In genomic region chr6:43266356-43266755, GRCm38 (mm10) we compare ENCODE assay signal across 8 mouse cellular contexts. TPM values are rescaled to one million over a fixed set of nuclear protein-coding genes. Genes with fewer than 3 reads are reported as not detected.
DNase-seq lines count a peak whose midpoint lies in the region; ATAC-seq lines count a peak whose summit lies in the region.
"Had no signal": no experiment of that assay in that cellular context is flagged by ENCODE, and none has a peak within 500 bp of the region (broad histone marks: within the 10 kb centered on the region; RNA-seq: fewer than 3 reads in every experiment).

No protein-coding gene starts in this region.

- DNase-seq in adipocyte (ENCODE audit: low spot score): peak; percentile 56
- peak; percentile 47 for DNase-seq in embryonic facial prominence, embryonic 11.5 days (ENCODE audit: low spot score)
- peak; percentile 27 to 28 for DNase-seq in heart, postnatal 36 days
- DNase-seq in kidney, postnatal 4 days: peak; percentile 60 to 74
- no peak for DNase-seq in midbrain, embryonic 11.5 days (ENCODE audit: low spot score, missing footprints)
- DNase-seq in thymus, postnatal 36 days: peak; percentile 14 to 20
- DNase-seq in layer of hippocampus, postnatal 10 days (ENCODE audit: low spot score in 2 of 2): no peak

- intact Hi-C loops in heart, postnatal 36 days (cut with DNase I): no loop called here

- 2% methylated on average over 8 of the region's 8 CpGs for WGBS in embryonic facial prominence, embryonic 11.5 days
- WGBS in midbrain, embryonic 11.5 days: 5% methylated on average over 8 of the region's 8 CpGs

- H3K36me3 ChIP-seq in embryonic facial prominence, embryonic 11.5 days (replicated peaks; ENCODE audit: control insufficient read depth, insufficient read depth, low read depth, low read length): no peaks in the 10 kb centered on the region
- H3K36me3 ChIP-seq in midbrain, embryonic 11.5 days (ENCODE audit: control insufficient read depth, insufficient read depth, low read length): no peaks in the 10 kb centered on the region

- H3K27me3 ChIP-seq in embryonic facial prominence, embryonic 11.5 days (ENCODE audit: control insufficient read depth, insufficient read depth, low read length): no peaks in the 10 kb centered on the region
- peaks cover 22% of the 10 kb centered on the region for H3K27me3 ChIP-seq in midbrain, embryonic 11.5 days (ENCODE audit: control insufficient read depth, insufficient read depth, low read length)

- no peaks in the 10 kb centered on the region for H3K9me3 ChIP-seq in embryonic facial prominence, embryonic 11.5 days (replicated peaks; ENCODE audit: control insufficient read depth, low read length)
- no peaks in the 10 kb centered on the region for H3K9me3 ChIP-seq in midbrain, embryonic 11.5 days (ENCODE audit: control insufficient read depth, low read length)

- H3K4me2 ChIP-seq in embryonic facial prominence, embryonic 11.5 days (ENCODE audit: low read depth, low read length): peak overlapping the region; percentile 88
- peak overlapping the region; percentile 79 for H3K4me2 ChIP-seq in midbrain, embryonic 11.5 days

- 0 out of 2 replicates have a peak, but pooled peaks have one; percentile 11 for ATAC-seq in embryonic facial prominence, embryonic 11.5 days (replicated peaks; ENCODE audit: insufficient number of reproducible peaks, low FRiP score, low TSS enrichment, low read depth)
- ATAC-seq in midbrain, embryonic 11.5 days (ENCODE audit: low FRiP score): peak; percentile 18

- H3K4me3 ChIP-seq in embryonic facial prominence, embryonic 11.5 days (ENCODE audit: low read depth, low read length): peak overlapping the region; percentile 61
- peak overlapping the region; percentile 48; the same call in 1 of the 2 replicates for H3K4me3 ChIP-seq in midbrain, embryonic 11.5 days (ENCODE audit: low read depth, low read length)

- H3K27ac ChIP-seq in embryonic facial prominence, embryonic 11.5 days (replicated peaks; ENCODE audit: low read depth, low read length): no peak overlapping the region
- no peak overlapping the region for H3K27ac ChIP-seq in midbrain, embryonic 11.5 days (ENCODE audit: low read depth, low read length)

- no peak overlapping the region; the same call in 1 of the 2 replicates for H3K9ac ChIP-seq in embryonic facial prominence, embryonic 11.5 days (replicated peaks; ENCODE audit: low read length)
- H3K9ac ChIP-seq in midbrain, embryonic 11.5 days (ENCODE audit: low read length): peak overlapping the region; percentile 61; the same call in 1 of the 2 replicates

- H3K4me1 ChIP-seq in embryonic facial prominence, embryonic 11.5 days (ENCODE audit: control insufficient read depth, insufficient read depth, low read length): no peaks in the 10 kb centered on the region
- peaks cover 6% of the 10 kb centered on the region for H3K4me1 ChIP-seq in midbrain, embryonic 11.5 days (ENCODE audit: control insufficient read depth, insufficient read depth, low read length)

RNA-seq across cellular contexts. Expression of gene Arhgef5, which starts 1.0 kb away (rescaled TPM):
- 4.5 and 5.7 TPM in 2 replicates for polyA plus RNA-seq in embryonic facial prominence, embryonic 11.5 days (2014; fragmentation: Nextera tagmentation; extraction: Ambion mirVana)
- 10 to 100 TPM; 14.0 to 14.1 TPM for total RNA-seq in heart, postnatal 36 days (2021)
- 2.7 and 2.8 TPM in 2 replicates for polyA plus RNA-seq in midbrain, embryonic 11.5 days (2014; fragmentation: Nextera tagmentation; extraction: Ambion mirVana)
- total RNA-seq in layer of hippocampus, postnatal 10 days (2021): 1 to 10 TPM; 4.6 to 4.9 TPM

RNA-seq across cellular contexts. Expression of gene Olfr47, which starts 35.0 kb away (rescaled TPM):
- not detected in 2 replicates for polyA plus RNA-seq in embryonic facial prominence, embryonic 11.5 days (2014; fragmentation: Nextera tagmentation; extraction: Ambion mirVana)
- not detected for total RNA-seq in heart, postnatal 36 days (2021)
- not detected in 2 replicates for polyA plus RNA-seq in midbrain, embryonic 11.5 days (2014; fragmentation: Nextera tagmentation; extraction: Ambion mirVana)
- not detected for total RNA-seq in layer of hippocampus, postnatal 10 days (2021)
- total RNA-seq: left cerebral cortex, postnatal 14 days had no signal

RNA-seq across cellular contexts. Expression of gene Nobox, which starts 43.0 kb away (rescaled TPM):
- polyA plus RNA-seq in embryonic facial prominence, embryonic 11.5 days (2014; fragmentation: Nextera tagmentation; extraction: Ambion mirVana): not detected in 2 replicates
- total RNA-seq in heart, postnatal 36 days (2021): not detected
- polyA plus RNA-seq in midbrain, embryonic 11.5 days (2014; fragmentation: Nextera tagmentation; extraction: Ambion mirVana): not detected in 2 replicates
- total RNA-seq in layer of hippocampus, postnatal 10 days (2021): not detected

RNA-seq across cellular contexts. Expression of gene Olfr434, which starts 53.5 kb away (rescaled TPM):
- not detected in 2 replicates for polyA plus RNA-seq in embryonic facial prominence, embryonic 11.5 days (2014; fragmentation: Nextera tagmentation; extraction: Ambion mirVana)
- not detected for total RNA-seq in heart, postnatal 36 days (2021)
- not detected in 2 replicates for polyA plus RNA-seq in midbrain, embryonic 11.5 days (2014; fragmentation: Nextera tagmentation; extraction: Ambion mirVana)
- total RNA-seq in layer of hippocampus, postnatal 10 days (2021): not detected
- total RNA-seq: left cerebral cortex, postnatal 14 days had no signal

Comparison
In these comparisons a context has a peak if more than half of its experiments do, and no peak if none do; other contexts are left out.
1. DNase-seq: peak in adipocyte (single experiment), embryonic facial prominence, embryonic 11.5 days (single experiment), heart, postnatal 36 days (2 of 2), kidney, postnatal 4 days (2 of 2) and thymus, postnatal 36 days (2 of 2); none in midbrain, embryonic 11.5 days (single experiment) and layer of hippocampus, postnatal 10 days (0 of 2).